Mouse (Mus musculus) adrenal gland, adult 18-20 months (tissue): ENCODE measurements around the gene Slc26a6. TPM values are rescaled to one million over a fixed set of nuclear protein-coding genes. Genes with fewer than 3 reads are reported as not detected.

Experiments
- DNase-seq, 2 experiments: peaks; one replicate each; pipeline ENCODE4 v3.0.0; 2021 to 2022; ENCODE audit warnings: low spot score in 2 of 2
- total RNA-seq, 2 experiments: library from RNA; stranded (reverse); gene quantifications; 1 replicate in 1 of 2; 2 replicates in 1 of 2; pipeline ENCODE4 v1.2.3; 2021

Slc26a6 gene
- total RNA-seq, 2 experiments from 2014 or later, result 9.6 to 13.8 TPM

GRCm38 (mm10) chr9:108842989-108843388 is 10.1 kb upstream of the Slc26a6 start:
- no peak for DNase-seq

GRCm38 (mm10) chr9:108845390-108845789 is 7.7 kb upstream of the Slc26a6 start:
- no peak for DNase-seq

GRCm38 (mm10) chr9:108847374-108847773 is 5.7 kb upstream of the Slc26a6 start:
- no peak for DNase-seq

GRCm38 (mm10) chr9:108848419-108848818 is 4.7 kb upstream of the Slc26a6 start:
- DNase-seq, result no peak

- DNase-seq, result peak; percentile 83 to 86
Measured at GRCm38 (mm10) chr9:108853635-108854240, 655 bp downstream of the Slc26a6 start.

GRCm38 (mm10) chr9:108854241-108854696 is 1.2 kb downstream of the Slc26a6 start:
- peak; percentile 85 to 86 for DNase-seq

GRCm38 (mm10) chr9:108855335-108855734 is 2.3 kb downstream of the Slc26a6 start:
- DNase-seq, result no peak

- DNase-seq, result no peak
Measured at GRCm38 (mm10) chr9:108858792-108859527, 5.9 kb downstream of the Slc26a6 start.

GRCm38 (mm10) chr9:108912308-108912707 is 59.2 kb downstream of the Slc26a6 start:
- no peak for DNase-seq

- no peak for DNase-seq
Measured at GRCm38 (mm10) chr9:108913161-108913560, 60.1 kb downstream of the Slc26a6 start.

GRCm38 (mm10) chr9:108913621-108914020 is 60.5 kb downstream of the Slc26a6 start:
- DNase-seq, result no peak

- DNase-seq, result no peak
Measured at GRCm38 (mm10) chr9:108914491-108914890, 61.4 kb downstream of the Slc26a6 start, which contains the start of gene Tmem89. Gene Tmem89 (plus strand): TSS chr9:108914619.

GRCm38 (mm10) chr9:108925897-108926296 is 72.8 kb downstream of the Slc26a6 start:
- no peak for DNase-seq

- no peak for DNase-seq
Measured at GRCm38 (mm10) chr9:108928424-108928823, 75.3 kb downstream of the Slc26a6 start.

GRCm38 (mm10) chr9:108935991-108936390 is 82.9 kb downstream of the Slc26a6 start:
- no peak for DNase-seq

- peak; percentile 93 to 96 for DNase-seq
Measured at GRCm38 (mm10) chr9:108936418-108937364, 83.6 kb downstream of the Slc26a6 start, which contains the start of gene Uqcrc1. Gene Uqcrc1 (plus strand): TSS chr9:108936633.

- DNase-seq, result no peak
Measured at GRCm38 (mm10) chr9:108945111-108945510, 92.0 kb downstream of the Slc26a6 start.

- no peak for DNase-seq
Measured at GRCm38 (mm10) chr9:108945608-108946007, 92.5 kb downstream of the Slc26a6 start.

GRCm38 (mm10) chr9:108949231-108949966 is 96.3 kb downstream of the Slc26a6 start:
- no peak for DNase-seq

- DNase-seq, result no peak
Measured at GRCm38 (mm10) chr9:108949967-108950728, 97.1 kb downstream of the Slc26a6 start.
